Mouse (Mus musculus): ENCODE results near the gene U2af1. TPM values are rescaled to one million over a fixed set of nuclear protein-coding genes. Genes with fewer than 3 reads are reported as not detected.
A peak's percentile ranks its signal among the peaks of the same experiment; 100 is the strongest.

Gene U2af1
- polyA plus RNA-seq, 1 experiment from 2014 or later: 242 TPM

DNA sequence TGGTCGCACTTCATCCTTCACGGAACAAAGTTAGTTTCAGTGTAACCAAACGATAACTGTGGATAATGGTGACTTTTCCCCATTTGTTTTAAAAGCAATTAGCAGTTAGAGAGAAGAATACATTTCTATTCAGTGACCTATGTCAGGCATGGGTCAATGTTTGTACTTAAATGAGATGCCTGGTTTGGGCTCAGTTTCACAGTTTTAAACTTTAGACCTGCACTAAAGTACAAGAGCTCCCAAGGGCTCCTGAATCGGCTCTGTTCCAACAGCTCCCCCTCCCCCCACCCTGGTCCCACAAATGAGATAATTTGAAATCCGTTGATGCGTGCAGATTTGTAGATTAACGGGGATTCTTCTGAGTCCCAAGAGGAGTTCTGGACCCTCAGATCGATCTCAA, 13.0 kb upstream of the U2af1 start:
- Histone ChIP-seq H3K4me1 (ENCODE audit: control insufficient read depth, insufficient read depth, low read length) (no peaks in the 10 kb centered on the region), H3K27ac (replicated peaks; ENCODE audit: low read depth, low read length) (no peak overlapping the region), H3K36me3 (ENCODE audit: control insufficient read depth, insufficient read depth, low read length) (no peaks in the 10 kb centered on the region), H3K9ac (ENCODE audit: low read length) (no peak overlapping the region), H3K4me3 (ENCODE audit: low read depth, low read length) (no peak overlapping the region), H3K9me3 (ENCODE audit: control insufficient read depth, low read length) (no peaks in the 10 kb centered on the region), H3K4me2 (ENCODE audit: low read depth, severe bottlenecking) (no peak overlapping the region), H3K27me3 (ENCODE audit: control insufficient read depth, insufficient read depth, low read length) (no peaks in the 10 kb centered on the region)
- DNase-seq (ENCODE audit: low spot score) (no peak), ATAC-seq (ENCODE audit: insufficient number of reproducible peaks, low FRiP score, low TSS enrichment, low read depth) (no peak)
- WGBS: 87% methylated on average over 8 of the region's 8 CpGs

DNA sequence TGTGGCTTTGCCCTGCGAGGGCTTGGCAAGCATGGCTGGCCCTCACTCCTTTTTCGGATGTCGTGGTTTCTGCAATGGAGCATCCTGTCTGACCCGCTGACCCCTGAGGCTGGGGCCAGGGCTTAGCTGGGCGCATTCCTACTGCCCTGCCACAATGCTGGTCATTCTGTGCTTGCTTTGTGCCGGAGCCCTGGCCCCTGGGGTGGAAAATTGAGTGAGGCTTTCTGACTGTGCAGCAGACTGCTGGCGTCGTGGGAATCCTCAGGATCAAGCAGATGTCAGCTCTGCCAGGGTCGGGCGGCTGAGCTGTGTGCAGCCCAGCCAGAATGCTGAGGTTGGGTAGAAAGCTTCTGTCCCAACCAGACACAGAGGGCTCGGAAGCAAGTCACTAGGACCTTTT, 11.5 kb upstream of the U2af1 start:
- no peaks in the 10 kb centered on the region for H3K27me3 ChIP-seq (ENCODE audit: control insufficient read depth, insufficient read depth, low read length)
- WGBS: 53% methylated on average over 11 of the region's 11 CpGs
- H3K36me3 ChIP-seq (ENCODE audit: control insufficient read depth, insufficient read depth, low read length): no peaks in the 10 kb centered on the region
- DNase-seq (ENCODE audit: low spot score) (no peak), ATAC-seq (ENCODE audit: insufficient number of reproducible peaks, low FRiP score, low TSS enrichment, low read depth) (no peak)
- H3K4me2 ChIP-seq (ENCODE audit: low read depth, severe bottlenecking): no peak overlapping the region
- no peaks in the 10 kb centered on the region for H3K4me1 ChIP-seq (ENCODE audit: control insufficient read depth, insufficient read depth, low read length)
- H3K9ac ChIP-seq (ENCODE audit: low read length): no peak overlapping the region
- H3K4me3 ChIP-seq (ENCODE audit: low read depth, low read length): no peak overlapping the region
- H3K27ac ChIP-seq (replicated peaks; ENCODE audit: low read depth, low read length): no peak overlapping the region
- no peaks in the 10 kb centered on the region for H3K9me3 ChIP-seq (ENCODE audit: control insufficient read depth, low read length)

DNA sequence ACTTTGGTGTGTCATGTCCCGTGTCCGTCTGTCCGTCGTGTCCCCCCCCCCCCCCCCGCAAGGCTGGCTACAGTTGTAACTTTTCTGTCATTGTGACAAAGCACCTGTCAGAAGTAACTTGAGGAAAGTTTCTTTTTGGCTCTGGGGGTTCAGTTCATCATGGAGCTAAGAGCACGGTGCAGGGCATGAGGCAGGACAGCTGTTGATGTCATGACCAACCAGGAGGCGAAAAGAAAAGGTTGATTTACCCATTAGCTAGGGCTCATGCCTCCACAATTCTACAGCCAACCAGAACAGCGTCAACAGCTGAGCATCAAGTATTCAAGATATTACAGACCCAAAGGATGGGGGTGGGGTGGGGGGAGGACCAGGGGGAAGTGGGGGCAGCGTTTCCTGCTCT, 9.6 kb upstream of the U2af1 start:
- Histone ChIP-seq H3K27me3 (ENCODE audit: control insufficient read depth, insufficient read depth, low read length) (no peaks in the 10 kb centered on the region), H3K36me3 (ENCODE audit: control insufficient read depth, insufficient read depth, low read length) (no peaks in the 10 kb centered on the region), H3K4me1 (ENCODE audit: control insufficient read depth, insufficient read depth, low read length) (no peaks in the 10 kb centered on the region), H3K27ac (replicated peaks; ENCODE audit: low read depth, low read length) (no peak overlapping the region), H3K9me3 (ENCODE audit: control insufficient read depth, low read length) (no peaks in the 10 kb centered on the region), H3K4me3 (ENCODE audit: low read depth, low read length) (no peak overlapping the region), H3K9ac (ENCODE audit: low read length) (no peak overlapping the region), H3K4me2 (ENCODE audit: low read depth, severe bottlenecking) (no peak overlapping the region)
- ATAC-seq (ENCODE audit: insufficient number of reproducible peaks, low FRiP score, low TSS enrichment, low read depth) (no peak), DNase-seq (ENCODE audit: low spot score) (no peak)
- 80% methylated on average over 8 of the region's 9 CpGs for WGBS

DNA sequence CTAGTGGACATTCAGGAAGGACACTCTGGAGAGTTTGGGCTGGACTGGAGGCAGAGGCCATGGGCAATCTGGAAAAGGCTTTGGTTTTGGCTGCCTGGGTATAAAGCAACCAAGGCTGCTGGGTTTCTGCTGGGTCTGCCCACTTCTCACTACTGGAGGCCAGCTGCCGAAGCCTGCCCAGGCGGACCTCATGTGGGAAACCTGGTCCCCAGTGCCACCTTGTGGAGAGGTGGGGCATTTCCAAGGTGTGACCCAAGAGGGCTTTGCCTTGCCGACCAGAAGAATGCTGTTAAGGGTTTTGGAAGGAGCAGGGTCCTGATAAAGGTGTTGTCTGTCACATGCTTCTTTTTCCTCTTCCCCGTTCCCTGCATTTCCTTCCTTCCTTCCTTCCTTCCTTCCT, 6.1 kb upstream of the U2af1 start:
- Histone ChIP-seq H3K9me3 (ENCODE audit: control insufficient read depth, low read length) (no peaks in the 10 kb centered on the region), H3K4me3 (ENCODE audit: low read depth, low read length) (no peak overlapping the region), H3K27ac (replicated peaks; ENCODE audit: low read depth, low read length) (no peak overlapping the region), H3K4me1 (ENCODE audit: control insufficient read depth, insufficient read depth, low read length) (no peaks in the 10 kb centered on the region), H3K27me3 (ENCODE audit: control insufficient read depth, insufficient read depth, low read length) (no peaks in the 10 kb centered on the region), H3K9ac (ENCODE audit: low read length) (no peak overlapping the region), H3K4me2 (ENCODE audit: low read depth, severe bottlenecking) (no peak overlapping the region), H3K36me3 (ENCODE audit: control insufficient read depth, insufficient read depth, low read length) (no peaks in the 10 kb centered on the region)
- ATAC-seq (ENCODE audit: insufficient number of reproducible peaks, low FRiP score, low TSS enrichment, low read depth) (no peak), DNase-seq (ENCODE audit: low spot score) (peak; percentile 89)
- 8% methylated on average over 4 of the region's 4 CpGs for WGBS

DNA sequence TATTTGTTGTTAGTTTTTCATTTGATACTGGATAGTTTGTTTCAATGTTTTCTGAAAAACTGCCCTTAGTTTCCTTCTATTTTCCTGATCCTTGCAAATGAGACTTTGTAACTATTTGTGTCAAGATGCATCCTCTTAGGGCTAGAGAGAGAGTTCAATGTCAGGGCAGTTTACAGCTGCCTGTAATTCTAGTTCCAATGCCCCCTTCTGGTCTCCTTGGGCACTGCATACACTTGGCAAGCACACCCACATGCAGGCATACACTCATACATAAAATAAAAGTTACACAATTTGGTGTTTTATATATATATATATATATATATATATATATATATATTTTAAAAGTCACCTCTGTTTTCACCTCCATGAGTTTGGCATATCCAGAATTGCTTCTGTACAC, 4.2 kb upstream of the U2af1 start:
- no peak overlapping the region for H3K9ac ChIP-seq (ENCODE audit: low read length)
- no peaks in the 10 kb centered on the region for H3K36me3 ChIP-seq (ENCODE audit: control insufficient read depth, insufficient read depth, low read length)
- DNase-seq (ENCODE audit: low spot score): no peak
- H3K4me3 ChIP-seq (ENCODE audit: low read depth, low read length): no peak overlapping the region
- H3K27me3 ChIP-seq (ENCODE audit: control insufficient read depth, insufficient read depth, low read length): no peaks in the 10 kb centered on the region
- no peak overlapping the region for H3K4me2 ChIP-seq (ENCODE audit: low read depth, severe bottlenecking)
- H3K4me1 ChIP-seq (ENCODE audit: control insufficient read depth, insufficient read depth, low read length): no peaks in the 10 kb centered on the region
- no peaks in the 10 kb centered on the region for H3K9me3 ChIP-seq (ENCODE audit: control insufficient read depth, low read length)
- ATAC-seq (ENCODE audit: insufficient number of reproducible peaks, low FRiP score, low TSS enrichment, low read depth): no peak
- H3K27ac ChIP-seq (replicated peaks; ENCODE audit: low read depth, low read length): no peak overlapping the region

- DNase-seq (ENCODE audit: low spot score): no peak
- Histone ChIP-seq H3K4me2 (ENCODE audit: low read depth, severe bottlenecking) (no peak overlapping the region), H3K4me1 (ENCODE audit: control insufficient read depth, insufficient read depth, low read length) (peaks cover 4% of the 10 kb centered on the region), H3K9me3 (ENCODE audit: control insufficient read depth, low read length) (no peaks in the 10 kb centered on the region), H3K4me3 (ENCODE audit: low read depth, low read length) (no peak overlapping the region), H3K36me3 (ENCODE audit: control insufficient read depth, insufficient read depth, low read length) (no peaks in the 10 kb centered on the region; the same call in 1 of the 2 replicates), H3K27me3 (ENCODE audit: control insufficient read depth, insufficient read depth, low read length) (no peaks in the 10 kb centered on the region), H3K9ac (ENCODE audit: low read length) (no peak overlapping the region), H3K27ac (replicated peaks; ENCODE audit: low read depth, low read length) (no peak overlapping the region)
- ATAC-seq (ENCODE audit: insufficient number of reproducible peaks, low FRiP score, low TSS enrichment, low read depth): no peak
- WGBS: 77% methylated on average over 8 of the region's 8 CpGs
Observed at GRCm38 (mm10) chr17:31660661-31661250, 2.1 kb upstream of the U2af1 start.

GRCm38 (mm10) chr17:31658136-31658467, 590 bp downstream of the U2af1 start:
- peaks cover 4% of the 10 kb centered on the region for H3K4me1 ChIP-seq (ENCODE audit: control insufficient read depth, insufficient read depth, low read length)
- H3K27ac ChIP-seq (replicated peaks; ENCODE audit: low read depth, low read length): peak overlapping the region; percentile 51; the same call in 1 of the 2 replicates
- ATAC-seq (ENCODE audit: insufficient number of reproducible peaks, low FRiP score, low TSS enrichment, low read depth): no peak
- no peaks in the 10 kb centered on the region for H3K9me3 ChIP-seq (ENCODE audit: control insufficient read depth, low read length)
- H3K27me3 ChIP-seq (ENCODE audit: control insufficient read depth, insufficient read depth, low read length): no peaks in the 10 kb centered on the region
- H3K9ac ChIP-seq (ENCODE audit: low read length): peak overlapping the region; percentile 98
- peak overlapping the region; percentile 86 for H3K4me2 ChIP-seq (ENCODE audit: low read depth, severe bottlenecking)
- H3K36me3 ChIP-seq (ENCODE audit: control insufficient read depth, insufficient read depth, low read length): peaks cover 13% of the 10 kb centered on the region
- under 1% methylated on average over 27 of the region's 27 CpGs for WGBS
- no peak for DNase-seq (ENCODE audit: low spot score)
- peak overlapping the region; percentile 96 for H3K4me3 ChIP-seq (ENCODE audit: low read depth, low read length)

GRCm38 (mm10) chr17:31657141-31657983, 1.3 kb downstream of the U2af1 start:
- WGBS: 54% methylated on average over 12 of the region's 12 CpGs
- Histone ChIP-seq H3K9me3 (ENCODE audit: control insufficient read depth, low read length) (no peaks in the 10 kb centered on the region), H3K4me1 (ENCODE audit: control insufficient read depth, insufficient read depth, low read length) (peaks cover 4% of the 10 kb centered on the region), H3K27me3 (ENCODE audit: control insufficient read depth, insufficient read depth, low read length) (no peaks in the 10 kb centered on the region), H3K4me3 (ENCODE audit: low read depth, low read length) (peak overlapping the region; percentile 96), H3K9ac (ENCODE audit: low read length) (peak overlapping the region; percentile 98), H3K4me2 (ENCODE audit: low read depth, severe bottlenecking) (peak overlapping the region; percentile 86), H3K36me3 (ENCODE audit: control insufficient read depth, insufficient read depth, low read length) (peaks cover 16% of the 10 kb centered on the region), H3K27ac (replicated peaks; ENCODE audit: low read depth, low read length) (no peak overlapping the region)
- ATAC-seq (ENCODE audit: insufficient number of reproducible peaks, low FRiP score, low TSS enrichment, low read depth) (no peak), DNase-seq (ENCODE audit: low spot score) (no peak)
